Mouse (Mus musculus): ENCODE measurements around the gene Pcgf2.

DNA sequence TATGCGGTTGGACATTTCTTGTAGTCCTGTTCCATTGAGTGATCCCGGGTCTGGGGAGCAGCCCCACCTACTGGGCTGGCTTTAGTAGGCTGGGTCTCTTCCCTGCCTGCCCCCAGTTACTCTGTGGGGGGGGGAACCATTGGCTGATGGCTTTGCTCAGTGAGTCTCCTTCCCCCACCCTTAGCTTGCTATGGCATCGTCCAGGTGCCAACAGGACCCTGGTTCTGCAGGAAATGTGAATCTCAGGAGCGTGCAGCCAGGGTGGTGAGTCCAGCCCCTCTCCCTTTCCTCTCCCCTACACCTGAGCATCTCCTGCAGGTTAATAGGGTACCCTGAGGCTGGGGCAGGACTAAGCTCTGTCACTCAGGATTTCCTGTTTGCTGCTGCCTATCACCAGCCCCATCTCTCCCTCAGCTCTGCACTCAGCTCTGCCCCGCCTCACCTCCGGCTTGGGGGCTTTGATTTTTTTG, 35.5 kb downstream of the Pcgf2 start:
- TF ChIP-seq CTCF (IDR thresholded peaks at IDR 0.05; ENCODE audit: low read depth, low read length) (no peak), GATA1 (IDR thresholded peaks at IDR 0.05; ENCODE audit: borderline replicate concordance, low read length) (no peak), TAL1 (conservative IDR thresholded peaks at IDR 0.05; ENCODE audit: low read depth, low read length) (no peak), POLR2AphosphoS5 (IDR thresholded peaks at IDR 0.05; ENCODE audit: insufficient replicate concordance, low read depth, low read length) (no peak), GATA2 (IDR thresholded peaks at IDR 0.05; ENCODE audit: borderline replicate concordance, low read depth, low read length) (no peak)
